24 mouse cellular contexts compared by ENCODE assay signal in genomic region chr12:108741472-108741871, GRCm38 (mm10). TPM values are rescaled to one million over a fixed set of nuclear protein-coding genes. Genes with fewer than 3 reads are reported as not detected.
DNase-seq lines count a peak whose midpoint lies in the region; ATAC-seq and TF ChIP-seq lines count a peak whose summit lies in the region.
"Had no signal": no experiment of that assay in that cellular context is flagged by ENCODE, and none has a peak within 500 bp of the region (broad histone marks: within the 10 kb centered on the region; RNA-seq: fewer than 3 reads in every experiment).

No protein-coding gene starts in this region.

- H3K4me3 ChIP-seq in heart, embryonic 12.5 days: no peak overlapping the region
- no peak overlapping the region for H3K4me3 ChIP-seq in intestine, embryonic 14.5 days (ENCODE audit: low read depth, low read length)
- H3K4me3 ChIP-seq in intestine, embryonic 15.5 days (replicated peaks): no peak overlapping the region
- H3K4me3 ChIP-seq: embryonic facial prominence, embryonic 13.5 days; embryonic facial prominence, embryonic 15.5 days; erythroblast, embryonic 14.5 days; forebrain, embryonic 13.5 days; forebrain, embryonic 15.5 days had no signal

- H3K9ac ChIP-seq in heart, embryonic 12.5 days: no peak overlapping the region
- no peak overlapping the region for H3K9ac ChIP-seq in intestine, embryonic 14.5 days (ENCODE audit: low read length)
- no peak overlapping the region for H3K9ac ChIP-seq in intestine, embryonic 15.5 days
- H3K9ac ChIP-seq: embryonic facial prominence, embryonic 13.5 days; embryonic facial prominence, embryonic 15.5 days; forebrain, embryonic 13.5 days; forebrain, embryonic 15.5 days; forebrain, postnatal 0 days had no signal

- H3K4me2 ChIP-seq in heart, embryonic 12.5 days: no peak overlapping the region
- H3K4me2 ChIP-seq in intestine, embryonic 14.5 days (ENCODE audit: low read length): no peak overlapping the region
- H3K4me2 ChIP-seq in intestine, embryonic 15.5 days (replicated peaks): no peak overlapping the region
- H3K4me2 ChIP-seq: embryonic facial prominence, embryonic 13.5 days; embryonic facial prominence, embryonic 15.5 days; forebrain, embryonic 13.5 days; forebrain, embryonic 15.5 days had no signal

- no peak for ATAC-seq in heart, embryonic 12.5 days (ENCODE audit: insufficient number of reproducible peaks, low FRiP score)
- no peak for ATAC-seq in intestine, embryonic 14.5 days (replicated peaks; ENCODE audit: low FRiP score, low TSS enrichment, low read depth)
- no peak for ATAC-seq in intestine, embryonic 15.5 days
- ATAC-seq: activated CD4-positive, CD25-positive, alpha-beta regulatory T cell, adult 4 months; forebrain, embryonic 13.5 days; forebrain, embryonic 15.5 days; forebrain, postnatal 0 days; Patski had no signal

- TF ChIP-seq POLR2A in brain, embryonic 14.5 days (IDR thresholded peaks at IDR 0.05; ENCODE audit: borderline replicate concordance, extremely low read depth, insufficient read depth, insufficient read length, poor library complexity, severe bottlenecking): no peak

- no peaks in the 10 kb centered on the region for H3K27me3 ChIP-seq in heart, embryonic 12.5 days (replicated peaks)
- no peaks in the 10 kb centered on the region for H3K27me3 ChIP-seq in intestine, embryonic 14.5 days (replicated peaks; ENCODE audit: control insufficient read depth, insufficient read depth, low read length)
- H3K27me3 ChIP-seq in intestine, embryonic 15.5 days (replicated peaks): no peaks in the 10 kb centered on the region
- H3K27me3 ChIP-seq: embryonic facial prominence, embryonic 13.5 days; embryonic facial prominence, embryonic 15.5 days; forebrain, embryonic 13.5 days; forebrain, embryonic 15.5 days; Patski had no signal

- no peak for TF ChIP-seq CTCF in brain, embryonic 14.5 days (IDR thresholded peaks at IDR 0.05; ENCODE audit: borderline replicate concordance, extremely low read depth, insufficient read depth, insufficient read length)

- H3K4me1 ChIP-seq in heart, embryonic 12.5 days (replicated peaks): no peaks in the 10 kb centered on the region
- H3K4me1 ChIP-seq in intestine, embryonic 14.5 days (replicated peaks; ENCODE audit: control insufficient read depth, insufficient read depth, low read length): no peaks in the 10 kb centered on the region
- H3K4me1 ChIP-seq in intestine, embryonic 15.5 days (replicated peaks): no peaks in the 10 kb centered on the region
- H3K4me1 ChIP-seq: embryonic facial prominence, embryonic 13.5 days; embryonic facial prominence, embryonic 15.5 days; forebrain, embryonic 13.5 days; forebrain, embryonic 15.5 days had no signal

- peak; percentile 37 for DNase-seq in heart, adult 11 months
- peak; percentile 45 for DNase-seq in intestine, embryonic 14.5 days (ENCODE audit: low spot score)
- peak; percentile 14 for DNase-seq in brain, embryonic 14.5 days (ENCODE audit: low read depth)
- no peak for DNase-seq in lung, postnatal 4 days
- DNase-seq in frontal cortex, postnatal 10 days (ENCODE audit: low spot score in 2 of 2): no peak
- DNase-seq: adrenal gland, adult 8-10 months; adrenal gland, postnatal 14 days; adrenal gland, postnatal 36 days; cerebellum, adult 11 months; cerebellum, adult 18-20 months; cerebellum, adult 8-10 months; cerebellum, adult 9-11 months; cerebellum, postnatal 14 days; cerebellum, postnatal 36 days; forebrain, postnatal 0 days had no signal

- 74% methylated on average over 2 of the region's 2 CpGs for WGBS in heart, embryonic 12.5 days
- WGBS in intestine, embryonic 14.5 days: 52% methylated on average over 2 of the region's 2 CpGs
- 44% methylated on average over 2 of the region's 2 CpGs for WGBS in intestine, embryonic 15.5 days

- H3K36me3 ChIP-seq in heart, embryonic 12.5 days: no peaks in the 10 kb centered on the region
- H3K36me3 ChIP-seq in intestine, embryonic 14.5 days (ENCODE audit: control insufficient read depth, insufficient read depth, low read length): no peaks in the 10 kb centered on the region
- H3K36me3 ChIP-seq in intestine, embryonic 15.5 days: no peaks in the 10 kb centered on the region
- H3K36me3 ChIP-seq: embryonic facial prominence, embryonic 13.5 days; embryonic facial prominence, embryonic 15.5 days; forebrain, embryonic 15.5 days had no signal

- no peaks in the 10 kb centered on the region for H3K9me3 ChIP-seq in heart, embryonic 12.5 days (replicated peaks)
- no peaks in the 10 kb centered on the region for H3K9me3 ChIP-seq in intestine, embryonic 14.5 days (ENCODE audit: control insufficient read depth, low read length)
- H3K9me3 ChIP-seq in intestine, embryonic 15.5 days: no peaks in the 10 kb centered on the region
- H3K9me3 ChIP-seq: embryonic facial prominence, embryonic 13.5 days; embryonic facial prominence, embryonic 15.5 days; forebrain, embryonic 13.5 days; forebrain, embryonic 15.5 days had no signal

- no peak overlapping the region for H3K27ac ChIP-seq in heart, embryonic 12.5 days (ENCODE audit: poor library complexity, severe bottlenecking)
- H3K27ac ChIP-seq in intestine, embryonic 14.5 days (ENCODE audit: low read depth): no peak overlapping the region
- H3K27ac ChIP-seq in intestine, embryonic 15.5 days: no peak overlapping the region
- H3K27ac ChIP-seq: embryonic facial prominence, embryonic 13.5 days; embryonic facial prominence, embryonic 15.5 days; forebrain, embryonic 13.5 days; forebrain, embryonic 15.5 days had no signal

RNA-seq across cellular contexts. Expression of gene Degs2, which starts 39.4 kb away (rescaled TPM):
- 0.64 and 1.0 TPM in 2 replicates for polyA plus RNA-seq in heart, embryonic 12.5 days (2016; fragmentation: Nextera tagmentation; extraction: Ambion mirVana)
- polyA plus RNA-seq in intestine, embryonic 14.5 days (2014; fragmentation: Nextera tagmentation; extraction: Ambion mirVana): 43.9 and 51.6 TPM in 2 replicates
- polyA plus RNA-seq in intestine, embryonic 15.5 days (2015; fragmentation: Nextera tagmentation; extraction: Ambion mirVana): 88.3 and 109 TPM in 2 replicates
- 0.05 TPM in 1 of 2 replicates, not detected in the other for polyA plus RNA-seq in brain, embryonic 14.5 days (2012; rRNA removed)
- polyA plus RNA-seq: erythroblast, embryonic 14.5 days had no signal

RNA-seq across cellular contexts. Expression of gene Yy1, which starts 51.3 kb away (rescaled TPM):
- 16.0 and 18.8 TPM in 2 replicates for polyA plus RNA-seq in heart, embryonic 12.5 days (2016; fragmentation: Nextera tagmentation; extraction: Ambion mirVana)
- 18.4 and 20.5 TPM in 2 replicates for polyA plus RNA-seq in intestine, embryonic 14.5 days (2014; fragmentation: Nextera tagmentation; extraction: Ambion mirVana)
- polyA plus RNA-seq in intestine, embryonic 15.5 days (2015; fragmentation: Nextera tagmentation; extraction: Ambion mirVana): 15.3 and 15.7 TPM in 2 replicates
- polyA plus RNA-seq in brain, embryonic 14.5 days (2012; rRNA removed): 26.5 and 33.6 TPM in 2 replicates

Comparison
In these comparisons a context has a peak if more than half of its experiments do, and no peak if none do; other contexts are left out.
1. DNase-seq: peak in heart, adult 11 months (single experiment), intestine, embryonic 14.5 days (single experiment) and brain, embryonic 14.5 days (single experiment); none in lung, postnatal 4 days (0 of 2) and frontal cortex, postnatal 10 days (0 of 2).
2. RNA of gene Degs2, which starts 39.4 kb away (polyA plus RNA-seq): 88.3 to 109 TPM in intestine, embryonic 15.5 days and 43.9 to 51.6 TPM in intestine, embryonic 14.5 days; 0.64 to 1.0 TPM in heart, embryonic 12.5 days and 0.05 TPM in brain, embryonic 14.5 days; every median in the first group is over 10 times any median in the second.